Mouse (Mus musculus) small intestine, adult 2 months (tissue): ENCODE results near the gene Zfp58.

Experiments
- CTCF ChIP-seq: fragments of 200-500 bp; IDR thresholded peaks from 2 replicates; pipeline ENCODE4 v1.5.1; 2012; ENCODE audit warnings: low read depth, mild to moderate bottlenecking, control low read depth, inconsistent platforms, low read length, moderate library complexity, mixed read lengths; ENCODE audit not compliant: insufficient replicate concordance, insufficient read length; ENCODE audit errors: extremely low read depth
- POLR2A ChIP-seq: fragments of 200-500 bp; IDR thresholded peaks from 2 replicates; pipeline ENCODE4 v1.6.1; 2012; ENCODE audit warnings: low read depth, mild to moderate bottlenecking, control low read depth, inconsistent platforms, low read length, moderate library complexity

GRCm38 (mm10) chr13:67481528-67481927 is 18.8 kb downstream of the Zfp58 start:
- TF ChIP-seq POLR2A: no peak
- TF ChIP-seq CTCF: no peak
